9 mouse cellular contexts compared by ENCODE assay signal in the genomic region with DNA sequence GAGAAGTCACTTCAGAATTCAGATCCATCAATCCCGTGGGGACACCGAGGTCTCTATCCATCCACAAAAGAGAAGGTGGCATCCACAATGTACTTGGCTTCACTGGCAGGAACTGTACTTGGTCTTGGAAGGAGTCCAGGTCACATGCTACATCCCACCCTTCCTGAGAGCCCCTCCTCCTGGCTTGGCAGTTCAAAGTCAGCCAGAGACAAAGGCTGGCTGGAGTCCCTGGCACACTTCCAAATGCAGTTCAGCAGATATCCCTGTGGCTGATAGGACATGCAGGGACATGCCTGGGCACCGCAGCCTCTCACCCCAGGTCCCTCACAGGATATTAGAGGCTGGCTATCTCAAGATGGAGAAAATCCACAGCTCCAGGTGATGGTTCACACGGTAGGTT. TPM values are rescaled to one million over a fixed set of nuclear protein-coding genes. Genes with fewer than 3 reads are reported as not detected.
DNase-seq lines count a peak whose midpoint lies in the region; ATAC-seq and TF ChIP-seq lines count a peak whose summit lies in the region.
"Had no signal": no experiment of that assay in that cellular context is flagged by ENCODE, and none has a peak within 500 bp of the region (broad histone marks: within the 10 kb centered on the region; RNA-seq: fewer than 3 reads in every experiment).

No protein-coding gene starts in this region.

- no peak for ATAC-seq in megakaryocyte, adult 5-6 weeks (ENCODE audit: poor library complexity, severe bottlenecking)
- peak; percentile 54 for ATAC-seq in forebrain, postnatal 0 days
- peak; percentile 76 for ATAC-seq in hindbrain, embryonic 15.5 days (ENCODE audit: low FRiP score, low read depth)
- peak; percentile 16; the same call in 1 of the 2 replicates for ATAC-seq in liver, embryonic 13.5 days (ENCODE audit: low read depth)

- H3K4me2 ChIP-seq in forebrain, postnatal 0 days (ENCODE audit: low read depth): no peak overlapping the region
- H3K4me2 ChIP-seq in hindbrain, embryonic 15.5 days: no peak overlapping the region
- no peak overlapping the region for H3K4me2 ChIP-seq in liver, embryonic 13.5 days

- H3K27me3 ChIP-seq in megakaryocyte, embryonic 14.5 days (replicated peaks): no peaks in the 10 kb centered on the region
- H3K27me3 ChIP-seq in forebrain, postnatal 0 days (ENCODE audit: insufficient read depth, low read length): no peaks in the 10 kb centered on the region
- no peaks in the 10 kb centered on the region for H3K27me3 ChIP-seq in hindbrain, embryonic 15.5 days
- no peaks in the 10 kb centered on the region for H3K27me3 ChIP-seq in liver, embryonic 13.5 days

- H3K36me3 ChIP-seq in megakaryocyte, embryonic 14.5 days (replicated peaks; ENCODE audit: low read length): peaks cover 67% of the 10 kb centered on the region
- peaks cover 22% of the 10 kb centered on the region for H3K36me3 ChIP-seq in forebrain, postnatal 0 days (ENCODE audit: insufficient read depth)
- peaks cover 3% of the 10 kb centered on the region; the same call in 1 of the 2 replicates for H3K36me3 ChIP-seq in hindbrain, embryonic 15.5 days
- peaks cover 32% of the 10 kb centered on the region for H3K36me3 ChIP-seq in liver, embryonic 13.5 days

- no peak for TF ChIP-seq CTCF in forebrain, postnatal 0 days (IDR thresholded peaks at IDR 0.05; ENCODE audit: low read depth)
- TF ChIP-seq CTCF in olfactory bulb, adult 2 months (IDR thresholded peaks at IDR 0.05; ENCODE audit: insufficient read depth, low read depth, low read length): no peak

- TF ChIP-seq POLR2A in olfactory bulb, adult 2 months (IDR thresholded peaks at IDR 0.05; ENCODE audit: insufficient read depth, low read depth, low read length): no peak

- H3K4me1 ChIP-seq in megakaryocyte, embryonic 14.5 days: peaks cover 87% of the 10 kb centered on the region
- peaks cover 3% of the 10 kb centered on the region; the same call in 1 of the 2 replicates for H3K4me1 ChIP-seq in forebrain, postnatal 0 days (ENCODE audit: insufficient read depth)
- H3K4me1 ChIP-seq in hindbrain, embryonic 15.5 days (replicated peaks): peaks cover 36% of the 10 kb centered on the region
- H3K4me1 ChIP-seq in liver, embryonic 13.5 days (replicated peaks): peaks cover 51% of the 10 kb centered on the region
- H3K4me1 ChIP-seq in olfactory bulb, adult 2 months (ENCODE audit: control insufficient read depth, insufficient read depth, low read length): peaks cover 5% of the 10 kb centered on the region

- peak; percentile 87 for DNase-seq in brain, adult 2 months (ENCODE audit: low read depth, low spot score)
- peak; percentile 79 for DNase-seq in forebrain, postnatal 0 days
- no peak for DNase-seq in liver, embryonic 13.5 days
- DNase-seq in frontal cortex, postnatal 25 days (ENCODE audit: low spot score in 2 of 2): no peak

- peak overlapping the region; percentile 21; the same call in 1 of the 2 replicates for H3K27ac ChIP-seq in forebrain, postnatal 0 days (ENCODE audit: low read depth, low read length)
- peak overlapping the region; percentile 75 for H3K27ac ChIP-seq in hindbrain, embryonic 15.5 days (replicated peaks)
- H3K27ac ChIP-seq in liver, embryonic 13.5 days: peak overlapping the region; percentile 58; the same call in 1 of the 2 replicates
- H3K27ac ChIP-seq in olfactory bulb, adult 2 months (ENCODE audit: insufficient read depth, low read depth, low read length): peak overlapping the region; percentile 1; the same call in 1 of the 2 replicates

- peak overlapping the region; percentile 46 for H3K4me3 ChIP-seq in megakaryocyte, embryonic 14.5 days (replicated peaks)
- no peak overlapping the region for H3K4me3 ChIP-seq in forebrain, postnatal 0 days (ENCODE audit: low read depth, low read length)
- no peak overlapping the region for H3K4me3 ChIP-seq in hindbrain, embryonic 15.5 days
- no peak overlapping the region for H3K4me3 ChIP-seq in liver, embryonic 13.5 days (replicated peaks)
- H3K4me3 ChIP-seq in olfactory bulb, adult 2 months (ENCODE audit: insufficient read depth, low read depth, low read length): no peak overlapping the region

- WGBS in forebrain, postnatal 0 days: 18% methylated on average over 4 of the region's 4 CpGs
- 40% methylated on average over 4 of the region's 4 CpGs for WGBS in hindbrain, embryonic 15.5 days
- 78% methylated on average over 4 of the region's 4 CpGs for WGBS in liver, embryonic 13.5 days (ENCODE audit: insufficient replicate concordance)
- 45% methylated on average over 4 of the region's 4 CpGs for WGBS in olfactory bulb, adult 2 months

- H3K9me3 ChIP-seq in megakaryocyte, embryonic 14.5 days: no peaks in the 10 kb centered on the region
- H3K9me3 ChIP-seq in forebrain, postnatal 0 days (ENCODE audit: low read length): no peaks in the 10 kb centered on the region
- no peaks in the 10 kb centered on the region for H3K9me3 ChIP-seq in hindbrain, embryonic 15.5 days
- H3K9me3 ChIP-seq in liver, embryonic 13.5 days (replicated peaks): no peaks in the 10 kb centered on the region

- no peak overlapping the region; the same call in 1 of the 2 replicates for H3K9ac ChIP-seq in forebrain, postnatal 0 days
- H3K9ac ChIP-seq in hindbrain, embryonic 15.5 days: no peak overlapping the region
- no peak overlapping the region for H3K9ac ChIP-seq in liver, embryonic 13.5 days

RNA-seq across cellular contexts. Expression of a gene that starts 10.9 kb away (rescaled TPM):
- polyA plus RNA-seq in megakaryocyte, embryonic 14.5 days (2012; ENCODE audit: insufficient read depth, low replicate concordance): 10.2 and 10.5 TPM in 2 replicates
- 5.7 and 6.8 TPM in 2 replicates for total RNA-seq in megakaryocyte, adult 5-6 weeks (2015)
- total RNA-seq in megakaryocyte, adult 5-6 weeks (2017): 1.5 and 4.0 TPM in 2 replicates
- total RNA-seq in forebrain, postnatal 0 days (2014; rRNA removed): 22.1 and 23.8 TPM in 2 replicates
- polyA plus RNA-seq in forebrain, postnatal 0 days (2015; fragmentation: Nextera tagmentation; extraction: Ambion mirVana): 22.1 and 26.1 TPM in 2 replicates
- polyA plus RNA-seq in hindbrain, embryonic 15.5 days (2015; fragmentation: Nextera tagmentation; extraction: Ambion mirVana): 76.5 and 77.8 TPM in 2 replicates
- 17.9 and 19.5 TPM in 2 replicates for polyA plus RNA-seq in liver, embryonic 13.5 days (2015; fragmentation: Nextera tagmentation; extraction: Ambion mirVana)
- polyA plus RNA-seq in olfactory bulb, adult 2 months (2012; ENCODE audit: insufficient read depth, insufficient read length, low replicate concordance, missing spikeins): not detected in 2 replicates

RNA-seq across cellular contexts. Expression of a gene that starts 17.1 kb away (rescaled TPM):
- polyA plus RNA-seq in megakaryocyte, embryonic 14.5 days (2012; ENCODE audit: insufficient read depth, low replicate concordance): 2.5 and 4.5 TPM in 2 replicates
- total RNA-seq in megakaryocyte, adult 5-6 weeks (2015): not detected in 2 replicates
- total RNA-seq in megakaryocyte, adult 5-6 weeks (2017): not detected in 2 replicates
- 0.90 TPM in 1 of 2 replicates, not detected in the other for total RNA-seq in forebrain, postnatal 0 days (2014; rRNA removed)
- polyA plus RNA-seq in forebrain, postnatal 0 days (2015; fragmentation: Nextera tagmentation; extraction: Ambion mirVana): 0.18 and 0.26 TPM in 2 replicates
- polyA plus RNA-seq in hindbrain, embryonic 15.5 days (2015; fragmentation: Nextera tagmentation; extraction: Ambion mirVana): 0.25 and 0.30 TPM in 2 replicates
- polyA plus RNA-seq in liver, embryonic 13.5 days (2015; fragmentation: Nextera tagmentation; extraction: Ambion mirVana): 3.9 and 4.1 TPM in 2 replicates
- polyA plus RNA-seq in olfactory bulb, adult 2 months (2012; ENCODE audit: insufficient read depth, insufficient read length, low replicate concordance, missing spikeins): not detected in 2 replicates
- total RNA-seq: neutrophil, adult 5-6 weeks had no signal

RNA-seq across cellular contexts. Expression of a gene that starts 23.7 kb away (rescaled TPM):
- polyA plus RNA-seq in megakaryocyte, embryonic 14.5 days (2012; ENCODE audit: insufficient read depth, low replicate concordance): 103 and 569 TPM in 2 replicates
- 82.1 and 84.4 TPM in 2 replicates for total RNA-seq in megakaryocyte, adult 5-6 weeks (2015)
- total RNA-seq in megakaryocyte, adult 5-6 weeks (2017): 106 and 151 TPM in 2 replicates
- total RNA-seq in forebrain, postnatal 0 days (2014; rRNA removed): 93.7 and 140 TPM in 2 replicates
- polyA plus RNA-seq in forebrain, postnatal 0 days (2015; fragmentation: Nextera tagmentation; extraction: Ambion mirVana): 177 and 231 TPM in 2 replicates
- 192 and 193 TPM in 2 replicates for polyA plus RNA-seq in hindbrain, embryonic 15.5 days (2015; fragmentation: Nextera tagmentation; extraction: Ambion mirVana)
- 185 and 200 TPM in 2 replicates for polyA plus RNA-seq in liver, embryonic 13.5 days (2015; fragmentation: Nextera tagmentation; extraction: Ambion mirVana)
- polyA plus RNA-seq in olfactory bulb, adult 2 months (2012; ENCODE audit: insufficient read depth, insufficient read length, low replicate concordance, missing spikeins): not detected in 2 replicates

RNA-seq across cellular contexts. Expression of a gene that starts 33.4 kb away (rescaled TPM):
- polyA plus RNA-seq in megakaryocyte, embryonic 14.5 days (2012; ENCODE audit: insufficient read depth, low replicate concordance): 19.0 and 34.7 TPM in 2 replicates
- 62.2 and 64.6 TPM in 2 replicates for total RNA-seq in megakaryocyte, adult 5-6 weeks (2015)
- total RNA-seq in megakaryocyte, adult 5-6 weeks (2017): 29.3 and 33.8 TPM in 2 replicates
- 1.4 and 2.8 TPM in 2 replicates for total RNA-seq in forebrain, postnatal 0 days (2014; rRNA removed)
- polyA plus RNA-seq in forebrain, postnatal 0 days (2015; fragmentation: Nextera tagmentation; extraction: Ambion mirVana): 1.2 TPM in 2 replicates
- polyA plus RNA-seq in hindbrain, embryonic 15.5 days (2015; fragmentation: Nextera tagmentation; extraction: Ambion mirVana): 1.1 and 2.2 TPM in 2 replicates
- 5.4 and 5.6 TPM in 2 replicates for polyA plus RNA-seq in liver, embryonic 13.5 days (2015; fragmentation: Nextera tagmentation; extraction: Ambion mirVana)
- polyA plus RNA-seq in olfactory bulb, adult 2 months (2012; ENCODE audit: insufficient read depth, insufficient read length, low replicate concordance, missing spikeins): not detected in 2 replicates

RNA-seq across cellular contexts. Expression of a gene that starts 40.7 kb away (rescaled TPM):
- 1,561 and 3,509 TPM in 2 replicates for polyA plus RNA-seq in megakaryocyte, embryonic 14.5 days (2012; ENCODE audit: insufficient read depth, low replicate concordance)
- 35.7 and 38.2 TPM in 2 replicates for total RNA-seq in megakaryocyte, adult 5-6 weeks (2015)
- 61.3 and 76.1 TPM in 2 replicates for total RNA-seq in megakaryocyte, adult 5-6 weeks (2017)
- total RNA-seq in forebrain, postnatal 0 days (2014; rRNA removed): 197 and 249 TPM in 2 replicates
- 204 and 221 TPM in 2 replicates for polyA plus RNA-seq in forebrain, postnatal 0 days (2015; fragmentation: Nextera tagmentation; extraction: Ambion mirVana)
- polyA plus RNA-seq in hindbrain, embryonic 15.5 days (2015; fragmentation: Nextera tagmentation; extraction: Ambion mirVana): 150 and 172 TPM in 2 replicates
- 54.2 and 62.4 TPM in 2 replicates for polyA plus RNA-seq in liver, embryonic 13.5 days (2015; fragmentation: Nextera tagmentation; extraction: Ambion mirVana)
- not detected in 2 replicates for polyA plus RNA-seq in olfactory bulb, adult 2 months (2012; ENCODE audit: insufficient read depth, insufficient read length, low replicate concordance, missing spikeins)

Comparison
In these comparisons a context has a peak if more than half of its experiments do, and no peak if none do; other contexts are left out.
1. DNase-seq: peak in brain, adult 2 months (single experiment) and forebrain, postnatal 0 days (single experiment); none in liver, embryonic 13.5 days (single experiment) and frontal cortex, postnatal 25 days (0 of 2).
2. H3K27ac ChIP-seq: peak in every context shown above with its lines; median percentile 75 in hindbrain, embryonic 15.5 days; 58 in liver, embryonic 13.5 days; 21 in forebrain, postnatal 0 days; 1 in olfactory bulb, adult 2 months.